ENCODE assay signal across 15 mouse cellular contexts in the genomic region with DNA sequence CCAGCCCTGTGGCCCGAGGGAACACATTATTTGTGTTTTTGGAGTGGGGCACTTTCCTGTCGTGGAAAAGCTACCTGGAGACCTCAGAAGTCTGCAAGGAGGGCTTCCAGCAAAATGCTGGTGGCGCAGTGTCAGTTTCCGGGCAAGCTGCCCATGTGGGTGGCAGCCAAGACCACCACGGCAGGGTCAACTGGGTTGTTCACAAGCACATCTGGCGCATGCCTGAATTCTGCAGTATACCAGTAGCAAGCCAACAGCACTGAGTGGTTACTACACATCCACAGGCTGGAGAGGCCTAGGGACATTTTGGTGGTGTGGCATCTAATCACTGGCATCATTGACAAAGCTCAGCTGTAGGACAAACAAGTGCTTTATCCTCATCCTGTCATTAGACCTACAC.
DNase-seq lines count a peak whose midpoint lies in the region; ATAC-seq lines count a peak whose summit lies in the region.
"Had no signal": no experiment of that assay in that cellular context is flagged by ENCODE, and none has a peak within 500 bp of the region (broad histone marks: within the 10 kb centered on the region; RNA-seq: fewer than 3 reads in every experiment).

No protein-coding gene starts in this region.

- peak; percentile 64 for DNase-seq in heart, embryonic 10.5 days (ENCODE audit: low spot score)
- DNase-seq in heart, adult 9 months (ENCODE audit: low spot score in 2 of 2) = no peak
- DNase-seq in lung, adult 18-20 months = no peak
- DNase-seq in adipocyte (ENCODE audit: low spot score) = peak; percentile 49
- DNase-seq in heart, postnatal 4 days = peak; percentile 67
- DNase-seq in layer of hippocampus, postnatal 14 days (ENCODE audit: low spot score in 2 of 2) = no peak
- DNase-seq: layer of hippocampus, adult 9-11 months; right cerebral cortex, postnatal 4 days had no signal

- H3K4me1 ChIP-seq in heart, embryonic 10.5 days = no peaks in the 10 kb centered on the region
- H3K4me1 ChIP-seq in lung, embryonic 15.5 days = peaks cover 8% of the 10 kb centered on the region
- H3K4me1 ChIP-seq: forebrain, embryonic 15.5 days; intestine, embryonic 15.5 days had no signal

- H3K9ac ChIP-seq in lung, embryonic 15.5 days = no peak overlapping the region
- H3K9ac ChIP-seq: forebrain, embryonic 15.5 days; intestine, embryonic 15.5 days had no signal

- no peaks in the 10 kb centered on the region for H3K9me3 ChIP-seq in heart, embryonic 10.5 days
- H3K9me3 ChIP-seq in lung, embryonic 15.5 days = no peaks in the 10 kb centered on the region
- H3K9me3 ChIP-seq: forebrain, embryonic 15.5 days; intestine, embryonic 15.5 days had no signal

- no peaks in the 10 kb centered on the region for H3K27me3 ChIP-seq in heart, embryonic 10.5 days (ENCODE audit: insufficient read depth, poor library complexity, severe bottlenecking)
- no peaks in the 10 kb centered on the region for H3K27me3 ChIP-seq in lung, embryonic 15.5 days
- H3K27me3 ChIP-seq: CH12.LX; forebrain, embryonic 15.5 days; intestine, embryonic 15.5 days had no signal

- H3K4me3 ChIP-seq in heart, embryonic 10.5 days = no peak overlapping the region
- H3K4me3 ChIP-seq in lung, embryonic 15.5 days = no peak overlapping the region
- H3K4me3 ChIP-seq: forebrain, embryonic 15.5 days; intestine, embryonic 15.5 days had no signal

- H3K36me3 ChIP-seq in heart, embryonic 10.5 days = peaks cover 4% of the 10 kb centered on the region; the same call in 1 of the 2 replicates
- no peaks in the 10 kb centered on the region for H3K36me3 ChIP-seq in lung, embryonic 15.5 days
- H3K36me3 ChIP-seq: forebrain, embryonic 15.5 days; intestine, embryonic 15.5 days had no signal

- H3K27ac ChIP-seq in heart, embryonic 10.5 days = no peak overlapping the region
- H3K27ac ChIP-seq in lung, embryonic 15.5 days = no peak overlapping the region
- H3K27ac ChIP-seq: forebrain, embryonic 15.5 days; intestine, embryonic 15.5 days; kidney, postnatal 0 days had no signal

- H3K4me2 ChIP-seq in lung, embryonic 15.5 days = no peak overlapping the region
- H3K4me2 ChIP-seq: forebrain, embryonic 15.5 days; intestine, embryonic 15.5 days; liver, embryonic 11.5 days had no signal

- 80% methylated on average over 6 of the region's 6 CpGs for WGBS in heart, embryonic 10.5 days
- WGBS in lung, embryonic 15.5 days = 44% methylated on average over 6 of the region's 6 CpGs

- ATAC-seq in lung, embryonic 15.5 days (ENCODE audit: borderline replicate concordance, extremely low read depth, low FRiP score, low TSS enrichment) = peak; percentile 80; the same call in 1 of the 2 replicates
- ATAC-seq: forebrain, embryonic 15.5 days; intestine, embryonic 15.5 days; midbrain, embryonic 16.5 days had no signal

Comparison
In these comparisons a context has a peak if more than half of its experiments do, and no peak if none do; other contexts are left out.
1. DNase-seq: peak in heart, embryonic 10.5 days (single experiment), adipocyte (single experiment) and heart, postnatal 4 days (single experiment); none in heart, adult 9 months (0 of 2), lung, adult 18-20 months (0 of 2) and layer of hippocampus, postnatal 14 days (0 of 2).